Mouse (Mus musculus) 3134 (cell line): ENCODE measurements around the gene C030005K15Rik.
"Not testable (repeated sequence)": the region's sequence is repeated elsewhere in the genome, so short reads cannot be mapped to it uniquely, and the experiment has no call there.

Experiments
- DNase-seq: peaks from one replicate; pipeline ENCODE4 v3.0.0-alpha.2; 2011; ENCODE audit warnings: low spot score; ENCODE audit not compliant: insufficient read length; ENCODE audit errors: extremely low read depth

The C030005K15Rik gene

GRCm38 (mm10) chr10:97726655-97727054 is at the start of gene C030005K15Rik:
C030005K15Rik (minus strand) TSS chr10:97726755.
- DNase-seq, result not testable (repeated sequence)

GRCm38 (mm10) chr10:97768171-97768749 is 41.7 kb upstream of the C030005K15Rik start:
- DNase-seq, result no peak

GRCm38 (mm10) chr10:97753821-97754220 is 27.3 kb upstream of the C030005K15Rik start:
- DNase-seq, result no peak

GRCm38 (mm10) chr10:97747231-97747630 is 20.7 kb upstream of the C030005K15Rik start:
- DNase-seq, result no peak

- no peak for DNase-seq
These were observed 626 bp downstream of the C030005K15Rik start for GRCm38 (mm10) chr10:97725929-97726328.

- DNase-seq, result no peak
These were observed 3.8 kb downstream of the C030005K15Rik start for GRCm38 (mm10) chr10:97722709-97723108.

- no peak for DNase-seq
These were observed 5.9 kb downstream of the C030005K15Rik start for GRCm38 (mm10) chr10:97720625-97721024.

GRCm38 (mm10) chr10:97718021-97718420 is 8.5 kb downstream of the C030005K15Rik start:
- DNase-seq, result no peak

GRCm38 (mm10) chr10:97717233-97717632 is 9.3 kb downstream of the C030005K15Rik start:
- DNase-seq, result no peak

- DNase-seq, result no peak
These were observed 11.2 kb downstream of the C030005K15Rik start for GRCm38 (mm10) chr10:97715289-97715906.

- DNase-seq, result no peak
These were observed 12.0 kb downstream of the C030005K15Rik start for GRCm38 (mm10) chr10:97714584-97714983.

- DNase-seq, result no peak
These were observed 13.9 kb downstream of the C030005K15Rik start for GRCm38 (mm10) chr10:97712687-97713086.

- no peak for DNase-seq
These were observed 22.0 kb downstream of the C030005K15Rik start for GRCm38 (mm10) chr10:97704562-97704961.

- no peak for DNase-seq
These were observed 24.2 kb downstream of the C030005K15Rik start for GRCm38 (mm10) chr10:97702321-97702720.

GRCm38 (mm10) chr10:97693398-97694135 is 33.0 kb downstream of the C030005K15Rik start:
- no peak for DNase-seq

- no peak for DNase-seq
These were observed 33.6 kb downstream of the C030005K15Rik start, which contains the start of gene Ccer1 for GRCm38 (mm10) chr10:97692913-97693312. Ccer1 (plus strand) TSS chr10:97693059.

- DNase-seq, result no peak
These were observed 37.1 kb downstream of the C030005K15Rik start for GRCm38 (mm10) chr10:97689425-97689824.

GRCm38 (mm10) chr10:97687198-97687597 is 39.4 kb downstream of the C030005K15Rik start:
- DNase-seq, result no peak

GRCm38 (mm10) chr10:97682981-97683380 is 43.6 kb downstream of the C030005K15Rik start:
- no peak for DNase-seq
